Mouse (Mus musculus) midbrain, embryonic 15.5 days (tissue): ENCODE results near the gene Pcnx2. TPM values are rescaled to one million over a fixed set of nuclear protein-coding genes. Genes with fewer than 3 reads are reported as not detected.

Source experiments
- ATAC-seq: fragments of 200-750 bp; cut with Nextera tagmentation; replicated peaks from 2 replicates; pipeline ENCODE4 v1.8.0; 2017; ENCODE audit warnings: moderate TSS enrichment
- H3K27ac ChIP-seq: fragments of 300-500 bp; sonication (generic); 2 replicates; pipeline ENCODE4 v1.5.1; 2015; ENCODE audit warnings: mild to moderate bottlenecking, inconsistent platforms
- H3K27me3 ChIP-seq: fragments of 300-500 bp; sonication (generic); replicated peaks from 2 replicates; pipeline ENCODE4 v1.6.1; 2015; ENCODE audit warnings: inconsistent platforms
- H3K36me3 ChIP-seq: fragments of 300-500 bp; sonication (generic); replicated peaks from 2 replicates; pipeline ENCODE4 v1.6.1; 2015; ENCODE audit warnings: inconsistent platforms
- H3K4me1 ChIP-seq: fragments of 300-500 bp; sonication (generic); 2 replicates; pipeline ENCODE4 v1.6.1; 2015; ENCODE audit warnings: inconsistent platforms
- H3K4me2 ChIP-seq: fragments of 300-500 bp; sonication (generic); 2 replicates; pipeline ENCODE4 v1.6.1; 2015; ENCODE audit warnings: inconsistent platforms, mild to moderate bottlenecking, moderate library complexity
- H3K4me3 ChIP-seq: fragments of 300-500 bp; sonication (generic); 2 replicates; pipeline ENCODE4 v1.5.1; 2015; ENCODE audit warnings: mild to moderate bottlenecking, inconsistent platforms
- H3K9ac ChIP-seq: fragments of 300-500 bp; sonication (generic); 2 replicates; pipeline ENCODE4 v1.6.1; 2015; ENCODE audit warnings: mild to moderate bottlenecking, inconsistent platforms
- H3K9me3 ChIP-seq: fragments of 300-500 bp; sonication (generic); 2 replicates; pipeline ENCODE4 v1.6.1; 2016; ENCODE audit warnings: inconsistent platforms
- WGBS: fragments of 180-500 bp; shearing (Covaris S2); methylation state at CpG from one replicate; pipeline ENCODE4 v1.1.7; 2015; ENCODE audit warnings: mixed read lengths; 5-methylcytosine and 5-hydroxymethylcytosine counted together
- polyA plus RNA-seq: library from polyadenylated mRNA; unstranded; fragments of >200 nt; fragmentation: Nextera tagmentation; extraction: Ambion mirVana; gene quantifications from 2 replicates; pipeline ENCODE4 v1.2.1, GENCODE M21; 2015

The Pcnx2 gene
- polyA plus RNA-seq, 1 experiment from 2014 or later = 7.5 TPM

DNA sequence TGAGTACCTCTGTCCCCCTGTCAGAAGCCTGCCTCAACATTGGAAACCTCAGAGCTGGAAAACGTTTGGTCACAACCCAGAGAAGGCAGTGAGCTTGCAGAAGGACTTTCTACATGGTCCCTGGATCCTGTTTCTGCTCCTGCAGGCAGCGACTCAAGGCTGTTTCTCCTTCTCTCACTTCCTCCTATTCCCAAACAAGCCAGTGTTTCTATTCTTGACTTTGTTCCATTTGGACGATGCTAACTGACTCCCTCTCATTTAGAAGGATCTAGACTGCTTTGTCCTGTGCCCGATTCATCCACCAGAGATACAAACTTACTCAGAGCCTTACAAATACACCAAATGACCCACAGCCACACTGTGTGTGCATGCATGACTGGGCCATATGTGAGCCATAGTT is 48.9 kb downstream of the Pcnx2 start:
- Histone ChIP-seq H3K27ac (no peak overlapping the region), H3K4me2 (no peak overlapping the region), H3K4me1 (peaks cover 11% of the 10 kb centered on the region), H3K27me3 (no peaks in the 10 kb centered on the region), H3K4me3 (no peak overlapping the region), H3K36me3 (no peaks in the 10 kb centered on the region), H3K9ac (no peak overlapping the region), H3K9me3 (no peaks in the 10 kb centered on the region)
- ATAC-seq = no peak
- 76% methylated on average over 4 of the region's 4 CpGs for WGBS

DNA sequence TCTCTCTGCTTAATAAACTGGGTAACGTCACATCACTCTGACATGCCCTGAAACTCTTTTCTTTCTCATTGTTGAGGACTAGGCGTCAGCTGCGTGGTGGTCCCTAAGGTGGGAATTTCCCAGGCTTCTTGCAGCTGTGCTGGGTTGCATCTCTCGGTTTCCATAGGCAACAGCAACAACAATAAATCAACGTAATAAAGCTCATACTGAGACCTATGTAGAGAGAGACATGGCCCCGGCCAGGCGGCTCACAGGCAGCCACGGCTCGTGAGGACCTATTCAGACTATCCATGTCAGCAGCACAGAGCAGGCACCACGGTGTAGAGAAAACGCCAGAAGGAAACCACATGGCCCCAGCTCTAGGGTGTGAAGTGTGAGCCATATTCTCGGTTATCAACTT is 50.3 kb downstream of the Pcnx2 start:
- no peaks in the 10 kb centered on the region for H3K27me3 ChIP-seq
- 36% methylated on average over 12 of the region's 12 CpGs for WGBS
- peak; percentile 59; the same call in 1 of the 2 replicates for ATAC-seq
- no peaks in the 10 kb centered on the region for H3K36me3 ChIP-seq
- H3K4me3 ChIP-seq = no peak overlapping the region
- H3K4me2 ChIP-seq = no peak overlapping the region
- no peaks in the 10 kb centered on the region for H3K9me3 ChIP-seq
- peak overlapping the region; percentile 43 for H3K27ac ChIP-seq
- no peak overlapping the region for H3K9ac ChIP-seq
- peaks cover 20% of the 10 kb centered on the region for H3K4me1 ChIP-seq

DNA sequence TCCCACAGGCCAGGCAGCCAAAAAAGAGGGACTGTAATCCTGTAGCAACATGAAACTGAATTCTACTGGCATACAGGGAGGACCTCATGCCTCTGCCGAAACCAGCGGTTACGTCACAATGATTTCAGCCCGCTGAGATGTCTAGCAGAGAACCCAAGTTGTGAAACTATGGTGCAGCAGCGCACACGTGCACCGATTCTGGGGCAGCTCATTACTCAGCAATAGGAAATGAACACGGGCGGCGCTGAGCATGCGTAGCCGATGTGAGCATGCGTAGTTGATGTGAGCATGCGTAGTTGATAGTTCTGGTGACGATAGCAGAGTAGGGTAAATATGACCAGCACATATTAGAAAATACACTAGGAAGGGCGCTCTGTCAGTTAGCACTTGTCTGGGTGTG is 52.8 kb downstream of the Pcnx2 start:
- no peaks in the 10 kb centered on the region for H3K9me3 ChIP-seq
- no peak overlapping the region for H3K4me3 ChIP-seq
- H3K4me2 ChIP-seq = no peak overlapping the region
- H3K27me3 ChIP-seq = no peaks in the 10 kb centered on the region
- whole genome bisulfite sequencing = 96% methylated on average over 16 of the region's 16 CpGs
- no peak overlapping the region for H3K27ac ChIP-seq
- H3K9ac ChIP-seq = no peak overlapping the region
- H3K4me1 ChIP-seq = peaks cover 28% of the 10 kb centered on the region
- ATAC-seq = no peak
- H3K36me3 ChIP-seq = no peaks in the 10 kb centered on the region; the same call in 1 of the 2 replicates

DNA sequence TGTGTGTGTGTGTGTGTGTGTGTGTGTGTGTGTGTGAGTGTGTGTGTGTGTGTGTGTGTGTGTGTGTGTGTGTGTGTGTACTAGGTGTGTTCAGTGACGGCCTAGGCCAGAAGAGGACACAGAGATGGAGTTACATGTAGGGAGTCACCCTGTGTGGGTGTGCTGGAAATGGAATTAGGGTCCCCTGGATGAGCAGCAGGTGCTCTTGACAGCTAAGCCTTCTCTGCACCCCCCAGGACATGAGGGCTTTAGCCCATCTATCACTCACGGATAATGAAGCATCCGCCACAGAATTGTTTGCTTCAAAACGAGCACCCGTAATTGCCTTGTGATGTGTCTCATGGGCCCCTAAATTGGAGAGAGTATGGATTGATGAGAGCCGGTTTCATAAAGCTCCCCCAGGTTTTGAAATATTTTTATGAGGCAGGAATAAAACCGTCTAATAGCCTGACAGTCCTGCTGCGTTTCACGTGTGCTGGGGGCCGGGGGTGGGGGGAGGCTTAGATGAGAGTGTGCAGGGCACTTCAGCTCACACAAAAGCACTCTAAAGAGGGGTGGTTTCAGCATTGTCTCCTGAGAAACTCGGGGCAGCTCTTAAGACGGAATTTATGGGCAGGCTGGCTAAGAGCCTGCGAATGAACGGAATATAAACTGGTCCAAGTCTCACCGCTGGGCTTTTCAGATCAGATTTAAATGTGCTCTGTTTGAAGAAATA is 54.8 kb downstream of the Pcnx2 start:
- H3K4me2 ChIP-seq = no peak overlapping the region
- peak overlapping the region; percentile 53; the same call in 1 of the 2 replicates for H3K27ac ChIP-seq

DNA sequence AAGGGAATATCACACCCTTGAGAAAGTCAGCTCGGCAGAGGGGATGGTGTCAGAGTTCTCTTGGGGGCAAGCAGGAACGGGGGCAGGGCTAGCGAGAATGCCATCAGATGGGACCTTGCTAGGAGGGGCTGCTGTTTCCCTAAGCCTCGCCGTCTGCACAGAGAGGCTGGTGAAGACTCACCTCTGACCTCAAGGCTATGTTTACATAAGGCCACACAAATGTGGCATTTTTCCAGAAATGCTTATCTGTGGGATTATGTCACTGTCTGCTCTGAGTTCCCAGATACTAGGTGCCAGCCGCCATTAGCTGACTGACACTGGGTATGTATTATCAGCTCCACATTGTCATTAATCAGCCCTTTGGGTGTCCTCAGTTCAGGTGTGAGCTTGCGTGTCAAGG is 56.0 kb downstream of the Pcnx2 start:
- Histone ChIP-seq H3K36me3 (peaks cover 3% of the 10 kb centered on the region; the same call in 1 of the 2 replicates), H3K9me3 (no peaks in the 10 kb centered on the region), H3K4me3 (no peak overlapping the region), H3K27ac (no peak overlapping the region), H3K4me2 (no peak overlapping the region), H3K4me1 (peaks cover 17% of the 10 kb centered on the region), H3K9ac (no peak overlapping the region), H3K27me3 (no peaks in the 10 kb centered on the region)
- no peak for ATAC-seq
- WGBS = 58% methylated on average over 7 of the region's 7 CpGs

More for the DNA sequence above, 54.8 kb downstream of the Pcnx2 start:
- H3K36me3 ChIP-seq = no peaks in the 10 kb centered on the region; the same call in 1 of the 2 replicates
- no peaks in the 10 kb centered on the region for H3K9me3 ChIP-seq
- 21% methylated on average over 15 of the region's 15 CpGs for WGBS
- H3K27me3 ChIP-seq = no peaks in the 10 kb centered on the region
- no peak overlapping the region for H3K4me3 ChIP-seq
- H3K9ac ChIP-seq = no peak overlapping the region
- ATAC-seq = peak; percentile 38; the same call in 1 of the 2 replicates
- H3K4me1 ChIP-seq = peaks cover 25% of the 10 kb centered on the region

DNA sequence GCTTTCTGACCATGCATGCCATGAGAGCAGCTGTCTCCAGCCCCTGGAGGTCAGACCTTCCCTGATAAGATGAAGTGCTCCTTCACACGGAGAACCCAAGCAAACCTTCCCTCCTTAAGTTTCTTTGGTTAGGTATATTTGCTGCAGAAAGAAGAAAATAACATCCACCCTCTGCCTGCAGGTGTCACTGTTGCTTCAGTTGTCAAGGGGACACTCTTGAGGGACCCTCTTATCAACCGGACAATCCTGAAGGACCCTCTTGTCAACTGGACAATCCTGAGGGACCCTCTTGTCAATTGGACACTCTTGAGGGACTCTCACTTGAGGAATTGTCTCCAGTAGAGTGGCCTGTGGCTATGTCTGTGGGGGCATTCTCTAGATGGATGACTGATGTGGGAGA is 73.4 kb downstream of the Pcnx2 start:
- no peaks in the 10 kb centered on the region for H3K36me3 ChIP-seq
- no peak overlapping the region for H3K4me2 ChIP-seq
- no peak overlapping the region for H3K4me3 ChIP-seq
- peaks cover 12% of the 10 kb centered on the region for H3K4me1 ChIP-seq
- WGBS = 44% methylated on average over 2 of the region's 2 CpGs
- no peak for ATAC-seq
- H3K9me3 ChIP-seq = no peaks in the 10 kb centered on the region
- no peaks in the 10 kb centered on the region for H3K27me3 ChIP-seq
- H3K9ac ChIP-seq = no peak overlapping the region
- H3K27ac ChIP-seq = no peak overlapping the region

DNA sequence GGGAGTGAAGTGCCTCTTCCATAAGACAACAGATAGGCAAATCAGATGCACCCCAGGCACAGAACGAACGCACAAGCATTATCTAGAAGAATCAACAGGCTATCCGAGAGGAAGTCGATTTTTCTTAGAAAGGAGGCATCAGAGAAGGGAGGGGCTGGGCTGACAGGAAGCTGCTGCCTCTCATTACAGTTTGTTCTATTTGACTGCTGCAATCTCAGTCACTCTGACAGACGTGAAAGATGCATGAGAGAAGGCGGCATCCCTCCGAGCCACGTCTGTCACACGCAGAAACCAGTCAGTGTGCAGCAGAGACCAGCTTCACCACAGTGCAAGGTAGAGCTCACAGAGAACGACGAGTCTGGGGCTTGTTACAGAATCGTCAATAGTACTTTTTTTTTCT is 74.4 kb downstream of the Pcnx2 start:
- Histone ChIP-seq H3K27ac (no peak overlapping the region), H3K9me3 (no peaks in the 10 kb centered on the region), H3K27me3 (no peaks in the 10 kb centered on the region), H3K4me2 (no peak overlapping the region), H3K9ac (no peak overlapping the region), H3K4me3 (no peak overlapping the region), H3K36me3 (no peaks in the 10 kb centered on the region), H3K4me1 (peaks cover 12% of the 10 kb centered on the region)
- no peak for ATAC-seq
- 52% methylated on average over 12 of the region's 12 CpGs for WGBS

DNA sequence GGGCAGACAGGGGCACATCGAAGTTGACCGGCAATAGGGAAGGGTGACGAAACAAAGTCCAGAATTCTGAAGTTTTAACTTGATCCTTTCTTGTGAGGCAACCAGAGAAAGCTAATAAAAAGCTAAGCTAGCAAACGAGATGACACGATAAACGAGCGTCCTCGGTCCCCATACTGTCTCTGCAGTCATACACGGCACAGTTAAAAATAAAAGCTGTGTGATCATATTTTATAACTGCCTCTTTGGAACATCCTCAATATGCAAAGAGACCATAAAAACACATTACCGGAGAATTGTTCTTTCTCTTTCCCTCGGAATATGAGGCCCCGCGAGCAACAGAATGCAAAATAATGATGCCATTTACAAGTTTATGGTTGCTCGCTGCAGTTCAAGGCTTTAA is 76.1 kb downstream of the Pcnx2 start:
- Histone ChIP-seq H3K27ac (0 out of 2 replicates have a peak overlapping the region, but pooled peaks have one; percentile 3), H3K9ac (no peak overlapping the region), H3K27me3 (no peaks in the 10 kb centered on the region), H3K4me2 (no peak overlapping the region), H3K36me3 (no peaks in the 10 kb centered on the region), H3K9me3 (no peaks in the 10 kb centered on the region), H3K4me1 (peaks cover 12% of the 10 kb centered on the region), H3K4me3 (no peak overlapping the region)
- ATAC-seq = no peak
- 81% methylated on average over 14 of the region's 14 CpGs for WGBS

DNA sequence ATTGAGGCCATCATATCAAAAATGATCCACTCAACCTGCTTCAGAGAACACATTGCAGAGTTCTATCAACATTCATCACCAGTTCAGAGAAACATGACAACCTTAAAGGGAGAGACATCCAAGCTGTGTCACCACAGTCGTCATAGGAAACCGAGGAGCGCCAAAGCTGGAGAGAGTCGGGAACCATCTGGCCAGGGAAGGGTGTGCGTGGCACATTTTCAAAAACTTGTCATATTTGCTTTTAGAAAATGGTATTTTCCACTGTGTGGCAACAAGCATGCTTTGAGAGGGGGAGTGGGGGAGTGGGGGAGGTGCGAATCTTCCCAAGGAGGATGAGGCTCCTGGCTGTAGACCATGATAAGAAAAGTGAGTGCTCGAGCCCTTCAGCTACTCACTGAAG is 78.3 kb downstream of the Pcnx2 start:
- H3K9me3 ChIP-seq = no peaks in the 10 kb centered on the region
- no peak for ATAC-seq
- peaks cover 12% of the 10 kb centered on the region for H3K4me1 ChIP-seq
- no peaks in the 10 kb centered on the region for H3K27me3 ChIP-seq
- WGBS = 72% methylated on average over 7 of the region's 7 CpGs
- H3K4me3 ChIP-seq = no peak overlapping the region
- no peak overlapping the region for H3K4me2 ChIP-seq
- H3K9ac ChIP-seq = no peak overlapping the region
- H3K36me3 ChIP-seq = peaks cover 6% of the 10 kb centered on the region
- H3K27ac ChIP-seq = no peak overlapping the region

DNA sequence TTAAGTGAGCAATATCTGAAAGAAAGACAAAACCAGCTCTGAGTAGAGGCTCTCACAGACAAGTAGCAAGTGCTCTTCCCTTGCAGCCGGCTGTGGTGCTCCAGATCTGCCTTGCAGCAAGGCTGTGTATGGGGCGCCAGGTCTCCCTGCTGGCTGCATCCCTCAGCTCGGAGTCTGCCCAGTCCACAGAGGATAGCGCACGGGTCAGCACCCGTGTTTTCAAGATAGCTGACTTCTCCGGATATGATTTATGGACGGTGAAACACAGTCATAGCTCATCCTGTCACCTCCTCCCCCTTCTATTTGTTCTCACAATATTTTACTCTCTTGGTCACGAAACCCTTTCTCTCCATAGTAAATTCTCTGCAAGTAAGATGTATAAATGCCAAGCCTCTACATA is 79.3 kb downstream of the Pcnx2 start:
- Histone ChIP-seq H3K36me3 (peaks cover 15% of the 10 kb centered on the region), H3K9ac (no peak overlapping the region), H3K27ac (no peak overlapping the region), H3K4me1 (peaks cover 5% of the 10 kb centered on the region), H3K27me3 (no peaks in the 10 kb centered on the region), H3K4me3 (no peak overlapping the region), H3K4me2 (no peak overlapping the region), H3K9me3 (no peaks in the 10 kb centered on the region)
- WGBS = 81% methylated on average over 9 of the region's 9 CpGs
- ATAC-seq = no peak

DNA sequence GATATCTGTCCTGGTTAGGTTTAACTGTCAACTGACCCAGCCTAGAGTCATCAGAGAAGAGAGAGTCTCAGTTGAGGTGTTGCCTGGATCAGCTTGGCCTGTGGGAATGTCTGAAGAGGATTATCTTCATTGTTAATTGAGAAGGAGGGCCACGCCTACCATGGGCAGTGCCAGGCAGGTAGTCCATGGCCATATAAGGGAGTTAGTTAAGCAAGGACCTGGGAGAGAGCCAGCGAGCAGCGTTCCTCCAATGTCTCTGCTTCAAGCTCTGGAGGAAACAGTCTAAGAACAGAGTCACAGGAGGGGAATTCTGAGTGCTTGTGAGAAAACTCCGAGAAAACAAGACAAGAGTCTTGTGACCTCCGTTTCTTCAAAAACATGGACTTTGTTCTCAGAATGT is 81.4 kb downstream of the Pcnx2 start:
- Histone ChIP-seq H3K4me3 (no peak overlapping the region), H3K4me2 (no peak overlapping the region), H3K9ac (no peak overlapping the region), H3K27me3 (no peaks in the 10 kb centered on the region), H3K9me3 (no peaks in the 10 kb centered on the region), H3K4me1 (no peaks in the 10 kb centered on the region), H3K27ac (no peak overlapping the region), H3K36me3 (peaks cover 20% of the 10 kb centered on the region)
- WGBS = 78% methylated on average over 5 of the region's 5 CpGs
- ATAC-seq = no peak

DNA sequence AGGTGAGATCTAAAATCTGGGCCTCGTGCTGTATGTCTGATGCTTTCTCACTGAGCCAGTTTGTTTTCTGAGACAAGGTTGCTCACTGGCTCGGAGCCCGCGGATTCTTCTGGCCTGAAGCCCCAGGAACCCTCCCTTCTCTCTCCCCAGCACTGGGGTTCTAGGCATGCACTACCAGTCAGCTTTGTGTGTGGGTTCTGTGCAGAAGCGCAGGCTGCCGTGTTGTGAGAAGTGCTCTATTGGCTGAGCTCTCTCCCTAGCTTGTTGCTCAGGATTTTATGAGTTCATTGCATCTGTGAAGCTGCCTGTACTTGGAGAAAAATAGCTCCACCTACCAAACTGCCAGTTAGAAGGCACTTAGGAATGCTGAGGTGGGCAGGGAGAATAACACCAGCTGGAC is 89.3 kb downstream of the Pcnx2 start:
- Histone ChIP-seq H3K36me3 (peaks cover 7% of the 10 kb centered on the region), H3K9me3 (no peaks in the 10 kb centered on the region), H3K4me1 (no peaks in the 10 kb centered on the region), H3K27me3 (no peaks in the 10 kb centered on the region), H3K4me2 (no peak overlapping the region), H3K4me3 (no peak overlapping the region), H3K27ac (no peak overlapping the region), H3K9ac (no peak overlapping the region)
- 81% methylated on average over 6 of the region's 6 CpGs for WGBS
- ATAC-seq = no peak

DNA sequence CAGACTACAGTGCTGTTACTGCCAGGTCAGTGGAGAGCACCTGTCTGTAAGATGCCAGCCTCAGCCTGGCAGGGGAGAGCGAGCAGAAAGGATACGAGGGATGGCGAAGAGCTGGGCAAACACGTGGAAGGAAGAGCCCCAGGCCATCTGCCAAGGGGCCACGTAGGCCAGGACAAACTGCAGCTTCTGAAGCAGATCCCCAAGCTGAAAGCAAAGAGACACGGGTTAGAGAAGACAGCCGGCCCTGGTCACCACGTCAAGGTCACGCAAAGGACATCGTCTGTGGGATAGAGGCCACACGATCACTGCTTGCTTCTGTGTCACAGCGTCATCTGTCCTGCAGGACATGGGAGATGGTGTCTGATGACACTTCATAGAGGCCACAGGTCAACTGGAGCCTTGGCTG is 90.2 kb downstream of the Pcnx2 start:
- ATAC-seq = no peak
- Histone ChIP-seq H3K9me3 (no peaks in the 10 kb centered on the region), H3K4me3 (no peak overlapping the region), H3K27ac (no peak overlapping the region), H3K9ac (no peak overlapping the region), H3K36me3 (peaks cover 7% of the 10 kb centered on the region), H3K4me1 (no peaks in the 10 kb centered on the region), H3K4me2 (no peak overlapping the region), H3K27me3 (no peaks in the 10 kb centered on the region)
- WGBS = 91% methylated on average over 12 of the region's 12 CpGs
